Mouse (Mus musculus) hematopoietic multipotent progenitor cell, adult 10-12 weeks (in vitro differentiated cells): ENCODE results near the gene Sgms2. TPM values are rescaled to one million over a fixed set of nuclear protein-coding genes. Genes with fewer than 3 reads are reported as not detected.

Experiments
- polyA plus RNA-seq: library from polyadenylated mRNA; stranded (reverse); fragments of >175 nt; gene quantifications from 2 replicates; pipeline ENCODE4 v1.2.3, GENCODE M21; 2012; ENCODE audit warnings: low replicate concordance

The Sgms2 gene
- 0.83 and 2.8 TPM in 2 replicates for polyA plus RNA-seq

GRCm38 (mm10) chr3:131491361-131491925, at the start of gene Sgms2:
Gene Sgms2 (minus strand): TSS chr3:131491411.

GRCm38 (mm10) chr3:131302452-131303319, 188.5 kb downstream of the Sgms2 start, which contains the start of gene Cyp2u1:
Gene Cyp2u1 (minus strand): TSS chr3:131303227.

GRCm38 (mm10) chr3:131271559-131272373, 219.4 kb downstream of the Sgms2 start, which contains the start of gene Hadh:
Gene Hadh (minus strand): TSS chr3:131272101.

Other genes starting within 250 kb of the Sgms2 start
- 11.4 and 20.1 TPM in 2 replicates for gene Hadh, start 219.3 kb downstream of the Sgms2 start, polyA plus RNA-seq
- gene Cyp2u1, start 188.2 kb downstream of the Sgms2 start, polyA plus RNA-seq = 0.18 and 0.34 TPM in 2 replicates
- gene Papss1, start 73.4 kb upstream of the Sgms2 start, polyA plus RNA-seq = 3.6 and 12.2 TPM in 2 replicates